23 mouse cellular contexts compared by ENCODE assay signal in genomic region chr3:126923575-126924382, GRCm38 (mm10).
DNase-seq lines count a peak whose midpoint lies in the region; ATAC-seq and TF ChIP-seq lines count a peak whose summit lies in the region.
"Had no signal": no experiment of that assay in that cellular context is flagged by ENCODE, and none has a peak within 500 bp of the region (broad histone marks: within the 10 kb centered on the region; RNA-seq: fewer than 3 reads in every experiment).

No protein-coding gene starts in this region.

- H3K4me3 ChIP-seq in kidney, embryonic 15.5 days (replicated peaks): no peak overlapping the region
- no peak overlapping the region for H3K4me3 ChIP-seq in kidney, adult 2 months (ENCODE audit: insufficient read depth, low read depth, low read length)
- H3K4me3 ChIP-seq in midbrain, embryonic 11.5 days (ENCODE audit: low read depth, low read length): no peak overlapping the region
- H3K4me3 ChIP-seq in midbrain, embryonic 14.5 days (replicated peaks; ENCODE audit: low read depth, low read length): no peak overlapping the region
- H3K4me3 ChIP-seq: heart, embryonic 13.5 days; liver, embryonic 13.5 days; midbrain, embryonic 13.5 days had no signal

- peaks cover 9% of the 10 kb centered on the region for H3K4me1 ChIP-seq in kidney, embryonic 15.5 days
- no peaks in the 10 kb centered on the region for H3K4me1 ChIP-seq in kidney, adult 2 months (ENCODE audit: control insufficient read depth, insufficient read depth, low read length)
- H3K4me1 ChIP-seq in midbrain, embryonic 11.5 days (ENCODE audit: control insufficient read depth, insufficient read depth, low read length): no peaks in the 10 kb centered on the region
- H3K4me1 ChIP-seq in midbrain, embryonic 14.5 days (ENCODE audit: control insufficient read depth, insufficient read depth, low read length): no peaks in the 10 kb centered on the region
- H3K4me1 ChIP-seq: liver, embryonic 13.5 days; midbrain, embryonic 13.5 days had no signal

- H3K4me2 ChIP-seq in kidney, embryonic 15.5 days: no peak overlapping the region
- H3K4me2 ChIP-seq in midbrain, embryonic 11.5 days: no peak overlapping the region
- H3K4me2 ChIP-seq in midbrain, embryonic 14.5 days (ENCODE audit: low read length): no peak overlapping the region
- H3K4me2 ChIP-seq: heart, embryonic 13.5 days; liver, embryonic 13.5 days; midbrain, embryonic 13.5 days had no signal

- H3K9me3 ChIP-seq in kidney, embryonic 15.5 days (replicated peaks): no peaks in the 10 kb centered on the region
- H3K9me3 ChIP-seq in midbrain, embryonic 11.5 days (ENCODE audit: control insufficient read depth, low read length): no peaks in the 10 kb centered on the region
- no peaks in the 10 kb centered on the region for H3K9me3 ChIP-seq in midbrain, embryonic 14.5 days (ENCODE audit: control insufficient read depth, low read length)
- H3K9me3 ChIP-seq: heart, embryonic 13.5 days; liver, embryonic 13.5 days; midbrain, embryonic 13.5 days had no signal

- peak overlapping the region; percentile 51; the same call in 1 of the 2 replicates for H3K27ac ChIP-seq in kidney, embryonic 15.5 days
- H3K27ac ChIP-seq in kidney, adult 2 months (ENCODE audit: insufficient read depth, low read depth, low read length): no peak overlapping the region
- no peak overlapping the region for H3K27ac ChIP-seq in midbrain, embryonic 11.5 days (ENCODE audit: low read depth, low read length)
- H3K27ac ChIP-seq in midbrain, embryonic 14.5 days (replicated peaks; ENCODE audit: low read depth, low read length): no peak overlapping the region
- H3K27ac ChIP-seq: heart, embryonic 13.5 days; hindbrain, postnatal 0 days; liver, embryonic 13.5 days; midbrain, embryonic 13.5 days had no signal

- TF ChIP-seq POLR2A in kidney, adult 2 months (IDR thresholded peaks at IDR 0.05; ENCODE audit: low read depth, low read length): no peak

- intact Hi-C loops in gastrocnemius, postnatal 36 days (cut with DNase I): no loop called here

- TF ChIP-seq CTCF in kidney, adult 2 months (conservative IDR thresholded peaks at IDR 0.05; ENCODE audit: insufficient read depth, insufficient read length, low read depth, low read length): no peak

- DNase-seq in kidney, adult 2 months: no peak
- peak; percentile 59 for DNase-seq in midbrain, embryonic 11.5 days (ENCODE audit: low spot score, missing footprints)
- DNase-seq in midbrain, embryonic 14.5 days: no peak
- DNase-seq in right cerebral cortex, postnatal 25 days: no peak
- no peak for DNase-seq in gastrocnemius, postnatal 36 days
- DNase-seq: adrenal gland, postnatal 25 days; cerebellum, postnatal 36 days; forebrain, postnatal 0 days; heart, adult 11 months; heart, postnatal 36 days; kidney, adult 18-20 months; layer of hippocampus, postnatal 36 days; left cerebral cortex, postnatal 4 days; liver, embryonic 13.5 days; lung, postnatal 14 days; right cerebral cortex, adult 18-20 months; thymus, postnatal 4 days had no signal

- 0 out of 2 replicates have a peak, but pooled peaks have one; percentile 40 for ATAC-seq in kidney, embryonic 15.5 days (replicated peaks; ENCODE audit: low FRiP score)
- no peak for ATAC-seq in midbrain, embryonic 11.5 days (ENCODE audit: low FRiP score)
- no peak for ATAC-seq in midbrain, embryonic 14.5 days (ENCODE audit: low FRiP score, low TSS enrichment)
- peak; percentile 98 to 100 for ATAC-seq in hematopoietic stem cell, adult 5-6 weeks (replicated peaks in 1 of 2; ENCODE audit: insufficient read depth in 1 of 2, low FRiP score in 2 of 2, low TSS enrichment in 1 of 2, low read depth in 1 of 2, poor library complexity in 2 of 2, severe bottlenecking in 2 of 2)
- ATAC-seq in erythroblast, adult 5-6 weeks (replicated peaks; ENCODE audit: low FRiP score, poor library complexity, severe bottlenecking): no peak
- ATAC-seq: forebrain, postnatal 0 days; hindbrain, postnatal 0 days; midbrain, embryonic 13.5 days had no signal

- WGBS in kidney, embryonic 15.5 days: 53% methylated on average over 12 of the region's 12 CpGs
- WGBS in kidney, adult 2 months: 41% methylated on average over 12 of the region's 12 CpGs
- 87% methylated on average over 12 of the region's 12 CpGs for WGBS in midbrain, embryonic 11.5 days
- 88% methylated on average over 12 of the region's 12 CpGs for WGBS in midbrain, embryonic 14.5 days

- no peaks in the 10 kb centered on the region for H3K36me3 ChIP-seq in kidney, embryonic 15.5 days
- H3K36me3 ChIP-seq in kidney, adult 2 months (ENCODE audit: control insufficient read depth, insufficient read depth, low read length): no peaks in the 10 kb centered on the region
- peaks cover 5% of the 10 kb centered on the region for H3K36me3 ChIP-seq in midbrain, embryonic 11.5 days (ENCODE audit: control insufficient read depth, insufficient read depth, low read length)
- peaks cover 62% of the 10 kb centered on the region for H3K36me3 ChIP-seq in midbrain, embryonic 14.5 days (ENCODE audit: control insufficient read depth, insufficient read depth, low read length)
- H3K36me3 ChIP-seq: liver, embryonic 13.5 days had no signal

- H3K9ac ChIP-seq in kidney, embryonic 15.5 days: no peak overlapping the region
- no peak overlapping the region for H3K9ac ChIP-seq in midbrain, embryonic 11.5 days (ENCODE audit: low read length)
- no peak overlapping the region for H3K9ac ChIP-seq in midbrain, embryonic 14.5 days (replicated peaks; ENCODE audit: low read length)
- H3K9ac ChIP-seq: forebrain, postnatal 0 days; heart, embryonic 13.5 days; liver, embryonic 13.5 days; midbrain, embryonic 13.5 days had no signal

- H3K27me3 ChIP-seq in kidney, embryonic 15.5 days: no peaks in the 10 kb centered on the region
- H3K27me3 ChIP-seq in kidney, adult 2 months (replicated peaks; ENCODE audit: control insufficient read depth, insufficient read depth, low read length): no peaks in the 10 kb centered on the region
- no peaks in the 10 kb centered on the region for H3K27me3 ChIP-seq in midbrain, embryonic 11.5 days (ENCODE audit: control insufficient read depth, insufficient read depth, low read length)
- no peaks in the 10 kb centered on the region for H3K27me3 ChIP-seq in midbrain, embryonic 14.5 days (ENCODE audit: control insufficient read depth, insufficient read depth, low read length)
- H3K27me3 ChIP-seq: heart, embryonic 13.5 days; liver, embryonic 13.5 days; midbrain, embryonic 13.5 days had no signal

Comparison
In these comparisons a context has a peak if more than half of its experiments do, and no peak if none do; other contexts are left out.
1. ATAC-seq: peak in kidney, embryonic 15.5 days (single experiment) and hematopoietic stem cell, adult 5-6 weeks (2 of 2); none in midbrain, embryonic 11.5 days (single experiment), midbrain, embryonic 14.5 days (single experiment) and erythroblast, adult 5-6 weeks (single experiment).